Mouse (Mus musculus) testis, postnatal 14 days (tissue): Measurements from ENCODE around the gene Spata48.

ENCODE experiments used
- DNase-seq: peaks from one replicate; pipeline ENCODE4 v3.0.0; 2021; ENCODE audit warnings: low spot score

The Spata48 gene

GRCm38 (mm10) chr11:11461635-11462560 lies at the start of gene Spata48, which contains the start of gene Zpbp:
Gene Spata48, plus strand, starts transcription at chr11:11462094.
Gene Zpbp, minus strand, starts transcription at chr11:11462408.
- DNase-seq: peak; percentile 90

GRCm38 (mm10) chr11:11414188-11414587 lies 47.7 kb upstream of the Spata48 start:
- DNase-seq: no peak

GRCm38 (mm10) chr11:11417356-11417755 lies 44.5 kb upstream of the Spata48 start:
- no peak for DNase-seq

- no peak for DNase-seq
Measured at GRCm38 (mm10) chr11:11455037-11455436, 6.9 kb upstream of the Spata48 start.

GRCm38 (mm10) chr11:11462561-11462890 lies 632 bp downstream of the Spata48 start:
- DNase-seq: no peak

- no peak for DNase-seq
Measured at GRCm38 (mm10) chr11:11468924-11469323, 7.0 kb downstream of the Spata48 start.

DNA sequence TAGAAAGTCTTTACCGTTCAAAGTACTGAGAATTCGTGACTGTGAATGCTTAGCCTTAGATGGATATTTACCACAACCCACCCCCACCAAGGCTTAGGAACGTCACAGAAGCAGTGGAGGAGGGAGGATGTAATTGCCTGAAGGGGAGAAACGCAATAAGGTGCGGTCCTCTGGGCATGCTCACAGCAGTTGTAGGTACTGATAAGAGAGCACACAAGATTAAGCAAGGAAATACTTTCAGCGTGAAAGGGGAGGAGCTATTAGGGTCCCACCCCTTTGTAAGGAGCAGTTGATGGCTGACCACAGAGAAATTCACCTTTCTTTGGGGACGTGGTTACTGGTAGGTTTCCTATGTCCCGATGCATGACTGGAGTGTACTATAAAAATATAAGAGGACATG lies 22.5 kb downstream of the Spata48 start:
- no peak for DNase-seq

- DNase-seq: no peak
Measured at GRCm38 (mm10) chr11:11492044-11492443, 30.1 kb downstream of the Spata48 start.

- no peak for DNase-seq
Measured at GRCm38 (mm10) chr11:11495697-11496096, 33.8 kb downstream of the Spata48 start.

GRCm38 (mm10) chr11:11499944-11500343 lies 38.0 kb downstream of the Spata48 start:
- no peak for DNase-seq

DNA sequence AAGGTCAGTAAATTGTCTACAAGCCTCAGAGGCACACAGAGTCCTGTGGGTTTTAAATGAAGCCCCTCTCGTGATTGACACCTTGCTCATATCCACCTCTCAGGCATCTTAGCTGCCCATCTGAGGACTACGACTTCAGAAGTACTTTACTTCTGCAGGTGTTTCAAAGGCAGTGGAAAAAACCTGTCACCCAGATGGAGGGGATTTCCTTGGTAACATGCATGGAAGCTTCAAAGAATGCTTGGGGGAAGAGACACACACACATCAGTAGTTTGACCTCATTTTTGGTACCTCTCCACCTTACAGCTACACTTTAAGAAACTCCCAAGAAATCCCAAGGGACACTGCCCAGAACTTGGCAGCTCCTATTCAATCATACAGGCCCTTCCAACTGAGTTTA lies 44.3 kb downstream of the Spata48 start:
- no peak for DNase-seq

DNA sequence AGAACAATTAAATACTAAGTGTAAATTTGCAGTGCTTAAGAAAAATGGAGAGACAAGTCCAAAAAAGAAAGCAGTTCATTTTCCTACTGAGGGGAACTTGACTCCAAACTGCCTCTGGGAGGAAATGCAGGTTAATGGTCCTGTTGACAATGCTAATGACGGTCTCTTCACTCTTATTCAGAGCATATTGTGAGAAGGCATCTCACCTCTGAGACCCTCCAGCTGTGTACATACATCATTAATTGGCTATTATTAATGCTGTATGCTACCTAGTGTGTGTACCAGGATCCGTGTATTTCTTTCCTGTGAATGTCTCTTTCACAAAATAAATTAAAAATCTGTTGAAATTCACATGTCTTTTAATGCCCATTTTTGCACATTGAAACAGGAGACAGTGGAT lies 47.5 kb downstream of the Spata48 start:
- DNase-seq: no peak

GRCm38 (mm10) chr11:11512056-11512455 lies 50.2 kb downstream of the Spata48 start:
- no peak for DNase-seq

- no peak for DNase-seq
Measured at GRCm38 (mm10) chr11:11513008-11513799, 51.3 kb downstream of the Spata48 start.

- no peak for DNase-seq
Measured at GRCm38 (mm10) chr11:11514920-11515319, 53.0 kb downstream of the Spata48 start.

DNA sequence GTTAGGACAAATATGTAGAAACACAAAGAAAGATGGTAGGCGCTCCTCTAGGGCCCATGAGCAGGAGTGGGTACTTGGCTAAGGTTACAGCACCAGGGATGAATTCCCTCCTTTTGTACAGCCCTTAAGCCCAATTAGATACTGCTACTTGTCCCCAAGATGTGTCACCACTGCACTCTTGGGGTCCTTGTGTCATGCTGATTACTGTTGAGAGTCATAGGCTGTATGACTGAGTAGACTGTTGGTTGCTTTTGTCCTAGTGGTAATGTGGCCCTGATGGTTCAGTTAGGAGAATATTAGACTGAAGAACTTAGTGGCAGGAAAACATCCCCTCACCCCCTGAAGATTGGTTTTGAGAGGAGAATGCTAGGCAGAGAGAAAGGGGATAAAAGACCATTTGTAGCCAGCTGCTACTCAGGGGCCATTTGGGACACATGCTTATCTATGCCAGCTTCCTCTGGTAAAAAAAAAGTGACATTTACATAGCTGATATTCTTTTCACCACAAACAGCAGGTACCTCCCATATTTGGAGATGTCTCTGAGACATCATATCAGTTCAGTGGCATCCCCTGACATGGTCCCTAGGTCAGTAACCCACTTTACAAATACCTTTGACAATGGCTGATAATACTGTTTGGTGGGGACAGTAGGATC lies 56.0 kb downstream of the Spata48 start:
- no peak for DNase-seq

DNA sequence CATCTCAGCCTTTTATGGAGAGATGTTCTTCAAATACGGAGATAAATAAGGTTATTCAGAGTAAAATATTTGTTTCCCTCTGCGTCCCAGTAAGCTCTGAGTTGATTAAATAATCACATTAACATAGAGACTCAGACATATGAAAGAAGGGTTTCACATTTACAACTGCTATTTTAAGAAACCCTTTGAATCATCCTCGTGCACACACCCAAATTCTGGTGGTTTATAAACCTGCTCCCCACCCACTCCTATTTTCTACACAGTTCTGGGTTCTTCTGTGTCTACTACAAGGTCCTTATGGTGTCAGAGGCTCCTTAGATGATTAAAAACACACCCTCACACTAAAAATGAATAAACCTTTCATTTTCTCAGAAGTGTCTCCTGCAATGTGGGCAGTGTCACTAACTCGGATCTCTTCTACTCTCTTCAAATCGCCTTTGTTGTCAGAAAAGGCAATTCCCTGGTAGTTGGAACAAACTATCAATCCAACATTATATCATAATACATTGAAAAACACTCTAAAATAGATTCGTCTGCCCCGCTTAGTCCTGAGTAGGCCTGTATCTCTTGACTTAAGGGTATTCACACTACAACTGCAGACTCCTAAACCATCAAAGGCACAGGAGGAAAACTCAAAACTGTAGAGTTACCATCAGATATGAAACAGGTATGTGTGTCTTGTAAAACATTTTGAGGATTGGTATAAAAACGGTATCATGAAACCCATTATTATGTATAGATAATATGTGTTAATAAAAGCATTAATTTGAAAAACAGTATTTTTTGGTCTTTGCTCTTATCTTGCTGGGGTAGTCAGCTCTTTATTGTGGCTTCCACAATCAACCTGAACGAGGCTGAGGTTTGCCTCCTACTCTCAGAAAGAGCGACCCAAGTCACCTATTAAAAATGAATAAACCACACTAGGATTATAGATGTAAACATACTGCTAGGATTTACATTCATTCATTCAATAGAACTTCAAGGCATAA lies 57.7 kb downstream of the Spata48 start:
- DNase-seq: no peak

DNA sequence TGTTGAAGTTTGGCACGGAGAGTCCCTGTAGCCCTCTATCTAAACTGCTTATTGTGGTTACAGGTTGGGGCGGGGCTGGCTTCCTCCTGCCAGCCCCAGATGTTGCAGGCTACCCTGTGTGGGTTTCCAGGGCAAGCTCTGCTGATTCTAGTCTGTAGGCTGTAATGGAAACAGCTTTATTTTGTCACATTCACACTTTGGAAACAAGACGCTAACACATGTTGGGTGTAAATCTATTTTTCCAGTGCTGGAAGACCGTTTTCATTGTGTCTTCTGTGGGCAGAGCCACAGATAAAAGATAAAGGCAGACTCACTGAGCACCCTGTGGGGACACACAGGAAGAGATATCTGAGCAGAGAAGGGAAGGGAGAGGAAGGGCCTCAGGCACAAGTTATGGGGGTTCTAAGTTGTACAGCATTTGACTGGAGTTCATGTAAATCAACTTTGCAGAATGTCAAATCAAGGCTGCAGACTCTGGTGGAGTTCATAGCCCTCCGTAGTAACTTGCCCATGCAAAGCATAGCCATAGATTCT lies 60.1 kb downstream of the Spata48 start:
- DNase-seq: no peak

- no peak for DNase-seq
Measured at GRCm38 (mm10) chr11:11528760-11529159, 66.9 kb downstream of the Spata48 start.

GRCm38 (mm10) chr11:11529165-11529564 lies 67.3 kb downstream of the Spata48 start:
- DNase-seq: no peak

GRCm38 (mm10) chr11:11530126-11530525 lies 68.2 kb downstream of the Spata48 start:
- no peak for DNase-seq
